Mouse (Mus musculus) cerebellum, adult 8-10 months (tissue): ENCODE measurements around the gene Ap1g1.
"Not testable (repeated sequence)": the region's sequence is repeated elsewhere in the genome, so short reads cannot be mapped to it uniquely, and the experiment has no call there.

Experiments used
- DNase-seq: peaks from one replicate; pipeline ENCODE4 v3.0.0; 2022

The Ap1g1 gene

DNA sequence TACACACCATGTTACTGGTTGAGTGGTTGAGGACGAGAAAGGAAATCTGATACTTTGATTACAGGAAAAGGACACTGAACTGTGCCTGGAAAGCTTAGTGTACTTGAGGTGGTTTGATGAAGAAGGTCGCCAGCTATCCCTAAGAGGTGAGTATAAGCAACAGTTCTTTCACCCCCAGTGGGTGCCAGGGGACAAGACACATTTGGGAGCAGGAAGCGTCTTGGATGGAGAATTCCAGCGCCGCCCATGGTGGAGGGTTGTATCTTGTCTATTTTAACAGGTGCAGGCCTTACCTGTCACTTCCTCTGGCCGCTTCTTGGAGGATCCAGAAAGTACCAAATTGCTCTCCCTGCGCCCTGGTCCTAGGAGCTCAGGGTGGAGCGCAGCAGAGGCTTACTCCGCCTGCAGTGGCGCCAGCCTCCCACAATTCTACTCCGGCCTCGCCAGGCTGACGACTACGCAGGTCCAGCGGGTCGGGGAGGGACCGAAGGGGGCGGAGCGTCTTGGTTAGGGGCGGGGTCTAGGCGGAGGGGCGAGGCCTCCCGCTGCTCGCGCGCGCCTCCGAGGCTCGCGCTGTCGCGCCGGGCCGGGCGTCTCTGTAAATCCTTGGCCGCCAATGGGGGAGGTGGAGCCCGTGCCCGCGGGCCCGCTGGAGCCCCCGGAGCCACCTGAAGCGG, 89.8 kb downstream of the Ap1g1 start, which contains the start of gene Phlpp2:
Gene Phlpp2, plus strand, starts transcription at position 540 of the 677 bp plus-strand sequence.
- peak; percentile 94 for DNase-seq

- DNase-seq, result peak; percentile 69
Measured at GRCm38 (mm10) chr8:109868680-109869361, 90.5 kb downstream of the Ap1g1 start.

GRCm38 (mm10) chr8:109871056-109871455, 92.7 kb downstream of the Ap1g1 start:
- DNase-seq, result no peak

DNA sequence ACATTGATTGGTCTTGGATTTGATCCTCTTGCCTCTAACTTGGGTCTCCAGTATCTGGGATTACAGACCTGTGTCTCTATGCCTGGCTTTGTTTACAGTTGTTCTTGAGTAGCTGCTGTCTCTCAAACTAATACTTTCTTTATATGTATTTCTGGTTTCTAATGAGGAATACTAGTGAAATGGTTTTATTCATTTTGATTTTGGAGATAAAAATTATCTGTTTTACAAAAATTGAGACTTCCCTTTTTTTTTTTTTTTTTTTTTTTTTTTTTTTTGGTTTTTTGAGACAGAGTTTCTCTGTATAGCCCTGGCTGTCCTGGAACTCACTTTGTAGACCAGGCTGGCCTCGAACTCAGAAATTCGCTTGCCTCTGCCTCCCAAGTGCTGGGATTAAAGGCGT, 95.4 kb downstream of the Ap1g1 start:
- not testable (repeated sequence) for DNase-seq

- DNase-seq, result no peak
Measured at GRCm38 (mm10) chr8:109880012-109880662, 101.8 kb downstream of the Ap1g1 start.

- DNase-seq, result no peak
Measured at GRCm38 (mm10) chr8:109885294-109885693, 106.9 kb downstream of the Ap1g1 start.

DNA sequence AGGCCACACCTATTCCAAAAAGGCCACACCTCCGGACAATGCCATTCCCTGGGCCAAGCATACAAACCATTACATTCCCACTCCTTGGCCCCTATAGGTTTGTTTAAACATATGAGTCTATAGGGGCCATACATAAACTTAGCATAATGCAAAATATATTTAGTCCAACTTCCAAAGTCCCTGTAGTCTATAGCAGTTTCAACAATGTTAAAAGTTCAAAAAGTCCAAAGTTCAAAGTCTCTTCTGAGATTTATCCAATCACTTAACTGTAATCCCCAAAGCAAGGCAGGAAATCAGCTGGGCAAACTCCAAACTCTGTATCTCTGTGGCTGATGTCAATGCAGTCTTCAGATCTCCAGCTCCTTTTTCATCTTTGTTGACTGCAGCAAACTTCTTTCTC, 110.9 kb downstream of the Ap1g1 start:
- DNase-seq, result no peak

DNA sequence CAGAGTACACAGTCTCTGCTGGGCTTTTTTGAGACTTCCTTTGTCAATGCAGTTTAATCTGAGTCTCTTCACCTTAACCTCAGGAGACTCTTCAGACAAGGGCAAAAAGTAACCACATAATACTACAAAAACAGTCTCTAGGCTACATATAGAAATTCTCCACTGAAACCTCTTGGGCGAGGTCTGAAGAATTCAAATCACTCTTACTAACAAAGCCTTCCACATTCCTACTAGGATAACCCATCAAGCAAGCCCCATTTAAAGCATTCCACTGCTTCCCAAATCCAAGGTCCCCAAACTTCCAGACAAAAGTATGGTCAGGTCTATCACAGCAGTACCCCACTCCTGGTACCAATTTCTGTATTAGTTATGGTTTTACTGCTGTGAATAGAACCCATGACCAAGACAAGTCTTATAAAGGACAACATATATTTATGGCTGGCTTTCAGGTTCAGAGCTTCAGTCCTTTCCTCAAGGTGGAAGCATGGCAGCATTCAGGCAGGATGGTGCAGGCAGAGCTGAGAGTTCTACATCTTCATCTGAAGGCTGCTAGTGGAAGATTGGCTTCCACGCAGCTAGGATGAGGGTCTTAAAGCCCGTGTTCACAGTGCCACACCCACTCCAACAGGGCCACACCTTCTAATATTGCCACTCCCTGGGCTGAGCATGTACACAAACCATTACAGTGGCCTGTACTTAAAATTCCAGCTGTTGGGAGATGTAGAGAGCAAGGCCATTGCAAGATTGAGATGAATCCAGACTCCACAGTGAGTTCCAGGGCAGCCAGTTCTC, 112.6 kb downstream of the Ap1g1 start:
- no peak for DNase-seq

GRCm38 (mm10) chr8:109894636-109895035, 116.3 kb downstream of the Ap1g1 start:
- DNase-seq, result no peak

- no peak for DNase-seq
Measured at GRCm38 (mm10) chr8:109895355-109895754, 117.0 kb downstream of the Ap1g1 start.

GRCm38 (mm10) chr8:109902379-109902778, 124.0 kb downstream of the Ap1g1 start:
- DNase-seq, result no peak

GRCm38 (mm10) chr8:109903909-109904469, 125.6 kb downstream of the Ap1g1 start:
- DNase-seq, result no peak

DNA sequence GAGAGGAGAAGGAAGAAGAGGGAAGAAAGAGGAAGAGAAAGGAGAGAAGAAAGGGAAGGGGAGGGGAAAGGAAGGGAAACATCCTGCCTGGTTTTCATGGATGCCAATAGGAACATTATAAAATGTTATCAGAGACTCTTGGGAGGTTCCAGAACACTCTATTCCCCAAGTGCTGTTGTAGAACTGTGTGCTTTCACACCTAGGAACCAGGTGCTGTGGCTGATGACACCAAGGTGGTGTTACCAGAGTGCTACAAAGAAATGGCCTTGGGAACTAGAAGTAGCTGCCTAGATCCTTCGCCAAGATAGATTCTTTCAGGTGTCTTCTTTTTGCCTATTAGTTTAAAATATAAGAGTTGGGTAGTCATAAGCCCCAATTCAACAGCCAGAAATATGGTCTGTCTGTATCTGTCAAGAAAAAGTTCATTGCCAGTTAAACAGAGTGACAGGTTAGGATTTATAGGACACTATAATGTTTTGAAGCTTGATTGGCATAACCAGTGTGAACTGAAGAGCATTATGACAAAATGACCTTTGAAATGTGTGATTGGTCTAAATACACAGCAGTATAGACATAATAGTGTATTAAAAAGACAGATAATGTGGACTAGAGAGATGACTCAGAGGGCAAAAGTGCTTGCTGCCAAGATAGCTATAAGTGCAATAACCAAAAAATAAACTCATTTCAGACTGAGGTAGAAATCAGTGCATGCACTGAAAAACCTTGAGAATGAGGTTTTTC, 126.7 kb downstream of the Ap1g1 start:
- DNase-seq, result no peak

GRCm38 (mm10) chr8:109906907-109907306, 128.6 kb downstream of the Ap1g1 start:
- DNase-seq, result no peak

DNA sequence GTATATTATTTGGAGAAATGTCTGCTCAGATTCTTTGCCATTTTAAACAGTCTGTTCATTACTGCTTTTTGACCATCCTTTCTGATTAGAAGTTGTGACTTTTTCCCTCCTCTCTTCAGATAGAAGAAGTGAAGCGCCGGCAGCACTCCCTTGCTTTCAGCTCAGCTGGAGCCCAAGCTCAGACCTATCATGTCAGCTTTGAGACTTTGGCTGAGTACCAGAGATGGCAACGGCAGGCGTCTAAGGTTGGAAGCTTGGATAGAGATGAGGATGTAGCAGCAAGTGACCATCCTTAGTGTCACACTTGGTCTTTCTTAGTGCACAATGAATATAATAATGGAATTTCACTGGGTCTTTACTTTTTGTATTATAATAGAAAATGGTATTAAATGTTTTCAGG, 129.0 kb downstream of the Ap1g1 start:
- no peak for DNase-seq
